Mouse (Mus musculus): ENCODE measurements around the gene Vav1.

DNA sequence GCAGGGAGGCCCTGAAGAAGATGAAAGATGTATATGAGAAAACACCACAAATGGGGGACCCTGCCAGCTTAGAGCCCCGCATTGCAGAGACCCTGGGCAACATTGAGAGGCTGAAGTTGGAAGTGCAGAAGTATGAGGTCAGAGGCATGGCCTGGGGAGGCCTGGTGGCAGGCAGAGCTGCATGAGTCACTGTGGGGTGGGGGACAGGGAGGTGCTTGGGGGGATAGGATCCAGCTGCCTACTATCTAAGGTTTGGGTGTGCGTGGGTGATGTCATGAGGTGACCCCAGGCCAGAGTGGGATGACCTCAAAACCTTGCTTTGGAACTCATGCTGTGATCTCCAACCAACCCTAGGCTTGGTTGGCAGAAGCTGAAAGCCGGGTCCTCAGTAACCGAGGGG lies 17.6 kb upstream of the Vav1 start:
- TF ChIP-seq CTCF (conservative IDR thresholded peaks at IDR 0.05; ENCODE audit: insufficient read depth, insufficient read length, low read depth, low read length) (no peak), POLR2A (IDR thresholded peaks at IDR 0.05; ENCODE audit: low read depth, low read length) (no peak)
